Mouse (Mus musculus) heart, postnatal 0 days (tissue): Measurements from ENCODE around the gene Igfbpl1. TPM values are rescaled to one million over a fixed set of nuclear protein-coding genes. Genes with fewer than 3 reads are reported as not detected.

Source experiments
- ATAC-seq: fragments of 200-750 bp; cut with Nextera tagmentation; 2 replicates; pipeline ENCODE4 v1.8.0; 2017; ENCODE audit warnings: low read depth, moderate number of reproducible peaks, moderate library complexity; ENCODE audit not compliant: insufficient read depth
- DNase-seq: peaks from one replicate; pipeline ENCODE4 v3.0.0-alpha.2; 2016; ENCODE audit warnings: low spot score
- H3K27ac ChIP-seq: fragments of 300-500 bp; sonication (generic); 2 replicates; pipeline ENCODE4 v1.5.1; 2014; ENCODE audit warnings: low read depth, mild to moderate bottlenecking
- H3K27me3 ChIP-seq: fragments of 300-500 bp; sonication (generic); 2 replicates; pipeline ENCODE4 v1.6.1; 2014; ENCODE audit warnings: low read length, mixed read lengths; ENCODE audit not compliant: control insufficient read depth, insufficient read depth
- H3K36me3 ChIP-seq: fragments of 300-500 bp; sonication (generic); replicated peaks from 2 replicates; pipeline ENCODE4 v1.6.1; 2014; ENCODE audit warnings: low read length, mixed read lengths; ENCODE audit not compliant: control insufficient read depth, insufficient read depth
- H3K4me1 ChIP-seq: fragments of 300-500 bp; sonication (generic); 2 replicates; pipeline ENCODE4 v1.6.1; 2014; ENCODE audit warnings: antibody characterized with exemption; ENCODE audit not compliant: control insufficient read depth, insufficient read depth
- H3K4me2 ChIP-seq: fragments of 300-500 bp; sonication (generic); 2 replicates; pipeline ENCODE4 v1.6.1; 2014; ENCODE audit warnings: low read depth, mild to moderate bottlenecking, low read length, moderate library complexity
- H3K4me3 ChIP-seq: fragments of 300-500 bp; sonication (generic); 2 replicates; pipeline ENCODE4 v1.5.1; 2014; ENCODE audit warnings: low read depth, low read length
- H3K9ac ChIP-seq: fragments of 300-500 bp; sonication (generic); replicated peaks from 2 replicates; pipeline ENCODE4 v1.6.1; 2014; ENCODE audit warnings: low read depth, low read length, mixed read lengths
- H3K9me3 ChIP-seq: fragments of 300-500 bp; sonication (generic); replicated peaks from 2 replicates; pipeline ENCODE4 v1.6.1; 2016; ENCODE audit warnings: low read length; ENCODE audit not compliant: control insufficient read depth
- CTCF ChIP-seq: IDR thresholded peaks from 2 replicates; pipeline ENCODE4 v1.5.1; 2016; ENCODE audit warnings: antibody characterized with exemption, control low read depth, low read depth
- EP300 ChIP-seq: IDR thresholded peaks from 2 replicates; pipeline ENCODE4 v1.6.1; 2016; ENCODE audit warnings: antibody characterized with exemption, low read depth
- WGBS: fragments of 180-500 bp; shearing (Covaris S2); extraction: QIAGEN DNeasy Blood & Tissue Kit; methylation state at CpG from one replicate; pipeline ENCODE4 v1.1.7; 2014; 5-methylcytosine and 5-hydroxymethylcytosine counted together
- polyA plus RNA-seq: library from polyadenylated mRNA; unstranded; fragments of >200 nt; fragmentation: Nextera tagmentation; extraction: Ambion mirVana; gene quantifications from 2 replicates; pipeline ENCODE4 v1.2.1, GENCODE M21; 2015
- total RNA-seq: library from RNA; depleted of rRNA; stranded (reverse); fragments of >200 nt; gene quantifications from 2 replicates; pipeline ENCODE4 v1.2.3, GENCODE M21; 2014; ENCODE audit warnings: low replicate concordance; rRNA removed

Igfbpl1 gene
- total and polyA plus RNA-seq, 2 experiments from 2014 or later = 1.6 to 9.3 TPM

GRCm38 (mm10) chr4:45764141-45764494 lies 62.6 kb downstream of the Igfbpl1 start:
- Histone ChIP-seq H3K4me3 (peak overlapping the region; percentile 32), H3K9me3 (no peaks in the 10 kb centered on the region)
- ATAC-seq = peak; percentile 24; the same call in 1 of the 2 replicates

GRCm38 (mm10) chr4:45763288-45764140 lies 63.2 kb downstream of the Igfbpl1 start:
- WGBS = 13% methylated on average over 18 of the region's 18 CpGs
- Histone ChIP-seq H3K9me3 (no peaks in the 10 kb centered on the region), H3K36me3 (no peaks in the 10 kb centered on the region), H3K4me3 (peak overlapping the region; percentile 32), H3K9ac (peak overlapping the region; percentile 40; the same call in 1 of the 2 replicates), H3K27me3 (no peaks in the 10 kb centered on the region), H3K4me2 (peak overlapping the region; percentile 49), H3K27ac (peak overlapping the region; percentile 72), H3K4me1 (peaks cover 46% of the 10 kb centered on the region)
- TF ChIP-seq CTCF (no peak), EP300 (no peak)
- peak; percentile 19; the same call in 1 of the 2 replicates for ATAC-seq
- DNase-seq = no peak

More at GRCm38 (mm10) chr4:45764141-45764494, 62.6 kb downstream of the Igfbpl1 start:
- peak overlapping the region; percentile 72 for H3K27ac ChIP-seq
- DNase-seq = no peak
- H3K4me1 ChIP-seq = peaks cover 48% of the 10 kb centered on the region
- peak overlapping the region; percentile 49 for H3K4me2 ChIP-seq
- H3K9ac ChIP-seq = peak overlapping the region; percentile 19; the same call in 1 of the 2 replicates
- no peaks in the 10 kb centered on the region for H3K27me3 ChIP-seq
- 5% methylated on average over 10 of the region's 10 CpGs for WGBS
- no peaks in the 10 kb centered on the region for H3K36me3 ChIP-seq
- TF ChIP-seq EP300 (peak; percentile 48; the same call in 1 of the 2 replicates), CTCF (no peak)

DNA sequence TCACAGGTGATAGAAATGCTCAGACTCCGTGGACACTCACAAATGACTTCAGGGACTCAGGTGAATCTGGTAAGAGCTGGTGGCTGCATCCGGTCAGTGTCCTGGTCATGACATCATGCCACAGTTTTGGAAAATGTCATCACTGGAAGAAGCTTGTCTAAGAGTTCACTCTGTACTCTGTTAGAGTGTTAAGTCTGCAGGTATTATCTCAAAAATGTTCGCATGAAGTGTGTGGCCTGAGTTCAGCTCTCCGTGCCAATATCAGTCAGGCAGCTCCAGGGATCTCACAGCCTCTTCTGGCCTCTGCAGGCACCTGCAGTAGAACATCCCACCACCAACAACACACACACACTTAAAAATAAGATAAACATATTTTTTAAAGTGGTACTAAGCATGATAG lies 64.1 kb downstream of the Igfbpl1 start:
- Histone ChIP-seq H3K4me1 (peaks cover 37% of the 10 kb centered on the region), H3K27ac (peak overlapping the region; percentile 72), H3K9me3 (no peaks in the 10 kb centered on the region), H3K27me3 (no peaks in the 10 kb centered on the region), H3K4me3 (no peak overlapping the region), H3K4me2 (no peak overlapping the region), H3K9ac (no peak overlapping the region), H3K36me3 (no peaks in the 10 kb centered on the region)
- ATAC-seq (peak; percentile 54), DNase-seq (no peak)
- 34% methylated on average over 4 of the region's 4 CpGs for WGBS
- TF ChIP-seq EP300 (no peak), CTCF (0 out of 2 replicates have a peak, but pooled peaks have one; percentile 9)

Other genes with a start within 250 kb of the Igfbpl1 start
- 238 and 284 TPM in 2 replicates for gene Aldh1b1, start 27.9 kb downstream of the Igfbpl1 start, total RNA-seq
- 200 and 211 TPM in 2 replicates for gene Aldh1b1, start 27.9 kb downstream of the Igfbpl1 start, polyA plus RNA-seq
- gene Stra6l, start 21.7 kb upstream of the Igfbpl1 start, total RNA-seq = 0.19 TPM in 1 of 2 replicates, not detected in the other
- gene Stra6l, start 21.7 kb upstream of the Igfbpl1 start, polyA plus RNA-seq = 0.12 and 0.18 TPM in 2 replicates
- gene Ccdc180, start 63.4 kb upstream of the Igfbpl1 start, total RNA-seq = 0.46 TPM in 1 of 2 replicates, not detected in the other
- gene Ccdc180, start 63.4 kb upstream of the Igfbpl1 start, polyA plus RNA-seq = 0.10 and 0.12 TPM in 2 replicates
- gene Tdrd7, start 138.4 kb upstream of the Igfbpl1 start, total RNA-seq = 18.7 and 45.8 TPM in 2 replicates
- 13.1 and 17.3 TPM in 2 replicates for gene Tdrd7, start 138.4 kb upstream of the Igfbpl1 start, polyA plus RNA-seq
- gene Tmod1, start 212.0 kb upstream of the Igfbpl1 start, total RNA-seq = 127 and 163 TPM in 2 replicates
- gene Tmod1, start 212.0 kb upstream of the Igfbpl1 start, polyA plus RNA-seq = 220 and 224 TPM in 2 replicates